Comparison of ENCODE assay signal across 9 mouse cellular contexts in genomic region chr17:43869677-43870076, GRCm38 (mm10).
DNase-seq lines count a peak whose midpoint lies in the region; ATAC-seq lines count a peak whose summit lies in the region.
"Had no signal": no experiment of that assay in that cellular context is flagged by ENCODE, and none has a peak within 500 bp of the region (broad histone marks: within the 10 kb centered on the region; RNA-seq: fewer than 3 reads in every experiment).

No protein-coding gene starts in this region.

- no peaks in the 10 kb centered on the region for H3K9me3 ChIP-seq in midbrain, embryonic 11.5 days (ENCODE audit: control insufficient read depth, low read length)
- H3K9me3 ChIP-seq: hindbrain, embryonic 15.5 days had no signal

- no peak overlapping the region for H3K4me2 ChIP-seq in midbrain, embryonic 11.5 days
- H3K4me2 ChIP-seq: hindbrain, embryonic 15.5 days had no signal

- ATAC-seq in midbrain, embryonic 11.5 days (ENCODE audit: low FRiP score): no peak
- ATAC-seq in activated CD4-positive, CD25-positive, alpha-beta regulatory T cell, adult 4 months: no peak

- no peak overlapping the region for H3K4me3 ChIP-seq in midbrain, embryonic 11.5 days (ENCODE audit: low read depth, low read length)
- H3K4me3 ChIP-seq: hindbrain, embryonic 15.5 days had no signal

- DNase-seq in CD4-positive helper T cell, adult 2 months (ENCODE audit: low read depth, low spot score): peak; percentile 4
- DNase-seq in ZHBTc4 (ENCODE audit: low read depth, low spot score): peak; percentile 73
- DNase-seq in cerebellum, postnatal 25 days: peak; percentile 85 to 93
- DNase-seq in heart, adult 8-10 months (ENCODE audit: low spot score): peak; percentile 75
- DNase-seq in layer of hippocampus, postnatal 14 days (ENCODE audit: low spot score in 2 of 2): peak; percentile 70 to 79
- peak; percentile 90 for DNase-seq in midbrain, embryonic 11.5 days (ENCODE audit: low spot score, missing footprints)
- peak; percentile 16 to 72 for DNase-seq in spleen, postnatal 10 days (ENCODE audit: low spot score in 2 of 2)

- H3K27me3 ChIP-seq in midbrain, embryonic 11.5 days (ENCODE audit: control insufficient read depth, insufficient read depth, low read length): no peaks in the 10 kb centered on the region
- H3K27me3 ChIP-seq: hindbrain, embryonic 15.5 days had no signal

- no peak overlapping the region for H3K9ac ChIP-seq in midbrain, embryonic 11.5 days (ENCODE audit: low read length)
- H3K9ac ChIP-seq: hindbrain, embryonic 15.5 days had no signal

- no peak overlapping the region for H3K27ac ChIP-seq in midbrain, embryonic 11.5 days (ENCODE audit: low read depth, low read length)
- H3K27ac ChIP-seq: hindbrain, embryonic 15.5 days had no signal

- no peaks in the 10 kb centered on the region for H3K36me3 ChIP-seq in midbrain, embryonic 11.5 days (ENCODE audit: control insufficient read depth, insufficient read depth, low read length)
- H3K36me3 ChIP-seq: hindbrain, embryonic 15.5 days had no signal

- no peaks in the 10 kb centered on the region for H3K4me1 ChIP-seq in midbrain, embryonic 11.5 days (ENCODE audit: control insufficient read depth, insufficient read depth, low read length)

- 22% methylated on average over 5 of the region's 5 CpGs for WGBS in midbrain, embryonic 11.5 days

Comparison
In these comparisons a context has a peak if more than half of its experiments do, and no peak if none do; other contexts are left out.
1. DNase-seq: peak in every context shown above with its lines; median percentile 90 in midbrain, embryonic 11.5 days; 89 in cerebellum, postnatal 25 days; 75 in heart, adult 8-10 months; 74 in layer of hippocampus, postnatal 14 days; 73 in ZHBTc4; 44 in spleen, postnatal 10 days; 4 in CD4-positive helper T cell, adult 2 months.